Mouse (Mus musculus) midbrain, embryonic 11.5 days (tissue): ENCODE results near the gene Nkain2. TPM values are rescaled to one million over a fixed set of nuclear protein-coding genes. Genes with fewer than 3 reads are reported as not detected.
A peak's percentile ranks its signal among the peaks of the same experiment; 100 is the strongest.
"Not testable (repeated sequence)": the region's sequence is repeated elsewhere in the genome, so short reads cannot be mapped to it uniquely, and the experiment has no call there.

Source experiments
- ATAC-seq: fragments of 200-750 bp; cut with Nextera tagmentation; 2 replicates; pipeline ENCODE4 v1.8.0; 2017; ENCODE audit warnings: moderate TSS enrichment, moderate library complexity; ENCODE audit not compliant: low FRiP score
- DNase-seq: peaks from one replicate; pipeline ENCODE4 v3.0.0; 2015; ENCODE audit warnings: low spot score; ENCODE audit errors: missing footprints
- H3K27ac ChIP-seq: fragments of 300-500 bp; sonication (generic); 2 replicates; pipeline ENCODE4 v1.5.1; 2014; ENCODE audit warnings: low read depth, low read length
- H3K27me3 ChIP-seq: fragments of 300-500 bp; sonication (generic); 2 replicates; pipeline ENCODE4 v1.6.1; 2014; ENCODE audit warnings: mild to moderate bottlenecking, low read length, moderate library complexity, mixed read lengths; ENCODE audit not compliant: control insufficient read depth, insufficient read depth
- H3K36me3 ChIP-seq: fragments of 300-500 bp; sonication (generic); 2 replicates; pipeline ENCODE4 v1.6.1; 2014; ENCODE audit warnings: mild to moderate bottlenecking, low read length, moderate library complexity, mixed read lengths; ENCODE audit not compliant: control insufficient read depth, insufficient read depth
- H3K4me1 ChIP-seq: fragments of 300-500 bp; sonication (generic); 2 replicates; pipeline ENCODE4 v1.6.1; 2014; ENCODE audit warnings: low read length; ENCODE audit not compliant: control insufficient read depth, insufficient read depth
- H3K4me2 ChIP-seq: fragments of 300-500 bp; sonication (generic); 2 replicates; pipeline ENCODE4 v1.6.1; 2014; ENCODE audit warnings: mild to moderate bottlenecking, moderate library complexity
- H3K4me3 ChIP-seq: fragments of 300-500 bp; sonication (generic); 2 replicates; pipeline ENCODE4 v1.5.1; 2014; ENCODE audit warnings: low read depth, low read length
- H3K9ac ChIP-seq: fragments of 300-500 bp; sonication (generic); 2 replicates; pipeline ENCODE4 v1.6.1; 2014; ENCODE audit warnings: low read length
- H3K9me3 ChIP-seq: fragments of 300-500 bp; sonication (generic); 2 replicates; pipeline ENCODE4 v1.6.1; 2016; ENCODE audit warnings: low read length; ENCODE audit not compliant: control insufficient read depth
- WGBS: fragments of 180-500 bp; shearing (Covaris S2); extraction: QIAGEN DNeasy Blood & Tissue Kit; methylation state at CpG from one replicate; pipeline ENCODE4 v1.1.7; 2014; 5-methylcytosine and 5-hydroxymethylcytosine counted together
- polyA plus RNA-seq: library from polyadenylated mRNA; unstranded; fragments of >200 nt; fragmentation: Nextera tagmentation; extraction: Ambion mirVana; gene quantifications from 2 replicates; pipeline ENCODE4 v1.2.1, GENCODE M21; 2014

Nkain2 gene
- polyA plus RNA-seq, 1 experiment from 2014 or later, result 1.2 TPM

DNA sequence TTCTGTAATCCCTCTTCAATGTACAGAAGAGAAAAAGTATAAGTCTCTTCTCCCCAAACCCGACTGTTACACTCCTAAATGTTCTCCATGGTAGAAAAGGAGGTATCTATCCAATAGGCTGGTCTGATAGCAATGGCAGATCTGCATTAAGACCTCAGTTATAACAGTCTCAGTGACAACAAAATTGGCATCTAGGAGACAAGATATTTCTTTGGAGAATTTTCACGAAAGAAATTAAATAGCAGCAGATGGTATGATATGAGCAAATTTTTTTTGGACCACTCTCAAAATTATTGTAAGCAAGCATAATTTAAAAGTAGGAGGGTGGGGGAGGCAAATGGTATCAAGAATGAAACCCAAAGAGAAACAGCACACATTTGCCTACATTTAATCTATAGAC lies 94.0 kb downstream of the Nkain2 start:
- no peaks in the 10 kb centered on the region for H3K36me3 ChIP-seq
- ATAC-seq, result no peak
- WGBS, result 80% methylated on average over 2 of the region's 2 CpGs
- no peak overlapping the region for H3K4me2 ChIP-seq
- no peak overlapping the region for H3K9ac ChIP-seq
- H3K9me3 ChIP-seq, result no peaks in the 10 kb centered on the region
- no peak overlapping the region for H3K27ac ChIP-seq
- no peaks in the 10 kb centered on the region for H3K4me1 ChIP-seq
- DNase-seq, result no peak
- H3K4me3 ChIP-seq, result no peak overlapping the region
- H3K27me3 ChIP-seq, result no peaks in the 10 kb centered on the region

DNA sequence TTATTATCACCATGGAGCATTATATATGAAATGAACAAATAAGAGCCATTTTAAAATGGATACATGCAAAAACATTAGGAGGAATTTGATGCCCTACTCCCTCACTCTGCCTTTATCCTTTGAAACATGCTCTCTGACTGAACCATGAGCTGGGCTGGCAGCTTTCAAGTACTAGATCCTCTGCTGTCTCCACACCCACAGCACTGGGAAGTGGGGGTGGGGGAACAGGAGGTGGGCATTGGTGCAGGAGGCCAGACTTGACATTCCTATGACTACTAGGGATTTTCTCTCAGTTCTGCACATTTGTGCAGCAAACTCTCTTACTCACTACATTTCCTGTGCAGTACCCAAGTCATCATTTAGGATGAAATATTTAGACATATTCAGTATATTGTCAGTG lies 99.7 kb downstream of the Nkain2 start:
- Histone ChIP-seq H3K9ac (no peak overlapping the region), H3K4me1 (no peaks in the 10 kb centered on the region), H3K9me3 (no peaks in the 10 kb centered on the region), H3K4me2 (no peak overlapping the region), H3K36me3 (no peaks in the 10 kb centered on the region), H3K4me3 (no peak overlapping the region), H3K27ac (no peak overlapping the region), H3K27me3 (no peaks in the 10 kb centered on the region)
- ATAC-seq, result no peak
- DNase-seq, result no peak

DNA sequence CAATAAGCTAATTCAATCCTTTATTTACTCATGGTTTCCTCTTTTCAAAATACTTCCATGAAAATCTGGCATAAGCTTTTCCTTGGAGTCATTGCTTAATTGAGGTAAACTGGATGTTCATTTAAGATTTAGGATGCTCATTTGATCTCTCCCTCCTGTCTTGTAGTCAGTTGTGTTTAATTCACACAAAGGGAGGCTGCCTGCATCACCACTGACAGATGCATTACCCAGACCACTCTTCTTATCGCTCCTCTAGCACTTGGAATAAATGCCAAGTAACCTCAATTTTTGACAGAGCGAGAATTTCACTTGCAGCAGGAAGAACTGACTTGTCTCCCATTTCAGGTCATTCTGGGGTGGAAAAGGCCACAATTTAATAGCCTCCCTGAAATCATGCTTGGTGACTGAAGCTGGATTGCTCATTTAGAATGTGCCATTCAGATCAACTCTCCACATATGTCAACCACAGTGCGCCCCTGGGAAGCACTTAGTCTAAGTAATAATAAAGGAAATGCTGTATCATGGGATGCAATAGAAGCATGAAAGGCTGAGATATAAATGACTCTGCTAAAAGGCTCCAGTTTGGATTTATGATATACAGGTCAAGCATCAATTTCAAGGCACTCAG lies 107.4 kb downstream of the Nkain2 start:
- 90% methylated on average over 3 of the region's 3 CpGs for WGBS
- H3K9me3 ChIP-seq, result no peaks in the 10 kb centered on the region
- DNase-seq (no peak), ATAC-seq (no peak)
- H3K36me3 ChIP-seq, result no peaks in the 10 kb centered on the region
- no peak overlapping the region for H3K9ac ChIP-seq
- H3K4me3 ChIP-seq, result no peak overlapping the region
- H3K27me3 ChIP-seq, result no peaks in the 10 kb centered on the region
- no peak overlapping the region for H3K4me2 ChIP-seq
- no peak overlapping the region for H3K27ac ChIP-seq
- H3K4me1 ChIP-seq, result no peaks in the 10 kb centered on the region

DNA sequence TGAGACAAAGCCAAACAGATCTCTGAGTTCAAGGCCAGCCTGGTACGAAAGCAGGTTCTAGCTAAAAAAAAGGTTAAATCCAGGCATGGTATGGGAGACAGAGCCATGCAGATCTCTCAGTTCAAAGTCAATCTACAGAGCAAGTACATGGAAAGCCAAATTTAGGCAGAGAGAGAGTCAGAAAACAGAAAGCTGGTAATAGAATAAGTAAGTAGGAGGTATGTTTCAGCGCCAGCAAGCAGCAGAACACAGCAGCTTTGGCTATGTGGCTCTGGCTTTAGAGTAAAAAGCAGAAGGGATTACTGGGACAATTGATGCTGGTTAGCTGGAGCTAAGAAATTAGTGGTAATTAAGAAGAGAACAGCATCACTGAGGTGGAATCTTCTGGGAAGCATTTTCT lies 151.3 kb downstream of the Nkain2 start:
- Histone ChIP-seq H3K4me2 (no peak overlapping the region), H3K4me1 (no peaks in the 10 kb centered on the region), H3K4me3 (no peak overlapping the region), H3K9ac (no peak overlapping the region), H3K36me3 (no peaks in the 10 kb centered on the region), H3K27ac (no peak overlapping the region), H3K9me3 (no peaks in the 10 kb centered on the region), H3K27me3 (no peaks in the 10 kb centered on the region)
- ATAC-seq, result no peak
- no peak for DNase-seq
- 74% methylated on average over 2 of the region's 2 CpGs for WGBS

DNA sequence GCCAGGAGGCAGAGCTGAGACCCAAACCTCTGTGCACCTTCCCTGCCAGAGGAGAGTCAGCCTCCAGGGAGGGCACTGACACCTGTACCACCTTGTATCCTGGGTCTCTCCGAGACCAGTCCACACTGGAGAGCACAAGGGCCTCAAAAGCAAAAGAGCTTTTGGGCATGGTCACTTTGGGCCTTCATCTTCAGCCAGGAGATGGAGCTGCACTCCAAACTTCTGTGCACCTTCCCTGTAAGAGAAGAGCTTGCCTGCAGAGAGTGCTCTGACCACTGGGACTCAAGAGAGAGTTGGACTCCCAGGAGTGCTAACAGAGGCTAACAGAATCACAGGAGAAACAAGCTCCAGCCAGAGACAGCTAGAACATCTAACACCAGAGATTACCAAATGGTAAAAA lies 183.7 kb downstream of the Nkain2 start:
- H3K4me1 ChIP-seq, H3K36me3 ChIP-seq, H3K9ac ChIP-seq, H3K9me3 ChIP-seq, H3K4me3 ChIP-seq, H3K27ac ChIP-seq, DNase-seq, H3K27me3 ChIP-seq, ATAC-seq, H3K4me2 ChIP-seq: not testable (repeated sequence)
- WGBS, result 69% methylated on average over 1 of the region's 1 CpGs

DNA sequence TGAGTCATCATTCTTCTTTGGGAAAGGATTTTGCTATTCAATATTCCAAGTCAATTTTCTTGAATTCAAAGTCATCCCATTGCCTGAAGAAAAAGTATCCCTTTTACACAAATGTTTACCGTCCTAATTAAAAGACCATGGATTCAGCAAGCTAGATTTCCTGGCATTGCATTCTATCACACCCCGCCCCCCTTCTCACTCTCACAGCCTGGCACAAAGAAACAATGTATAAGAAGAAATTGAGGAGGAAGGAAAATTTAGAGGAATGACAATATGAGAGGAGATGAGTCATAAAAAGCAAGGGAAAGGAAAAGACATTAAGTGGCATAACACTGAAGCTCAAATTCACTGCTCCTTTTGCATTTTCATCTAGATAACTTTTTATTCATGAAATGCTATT lies 193.6 kb downstream of the Nkain2 start:
- H3K9ac ChIP-seq, result no peak overlapping the region
- H3K4me3 ChIP-seq, result no peak overlapping the region
- H3K36me3 ChIP-seq, result no peaks in the 10 kb centered on the region
- WGBS, result 91% methylated on average over 2 of the region's 2 CpGs
- H3K4me1 ChIP-seq, result no peaks in the 10 kb centered on the region
- no peak overlapping the region for H3K4me2 ChIP-seq
- no peaks in the 10 kb centered on the region for H3K27me3 ChIP-seq
- H3K27ac ChIP-seq, result no peak overlapping the region
- no peaks in the 10 kb centered on the region for H3K9me3 ChIP-seq
- no peak for DNase-seq
- ATAC-seq, result no peak

DNA sequence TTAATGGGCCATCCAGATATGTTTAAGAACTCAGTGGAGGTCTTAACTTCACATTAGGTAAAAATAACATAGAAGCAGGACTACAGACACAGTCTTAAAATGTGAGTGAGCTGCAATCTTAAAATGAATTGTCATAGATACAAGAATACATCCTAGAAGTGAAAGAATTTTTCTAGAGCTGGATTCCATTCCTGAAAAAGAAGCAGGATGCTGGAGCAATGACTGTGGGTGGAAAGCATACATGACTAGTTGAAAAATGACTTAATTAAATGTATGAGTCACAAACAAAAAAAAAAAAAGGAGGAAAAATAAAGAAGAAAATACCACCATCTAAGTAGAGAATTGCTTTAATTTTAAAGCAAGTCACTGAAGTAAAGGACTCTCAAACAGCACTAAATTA lies 205.7 kb downstream of the Nkain2 start:
- ATAC-seq (no peak), DNase-seq (no peak)
- H3K4me3 ChIP-seq, result no peak overlapping the region

DNA sequence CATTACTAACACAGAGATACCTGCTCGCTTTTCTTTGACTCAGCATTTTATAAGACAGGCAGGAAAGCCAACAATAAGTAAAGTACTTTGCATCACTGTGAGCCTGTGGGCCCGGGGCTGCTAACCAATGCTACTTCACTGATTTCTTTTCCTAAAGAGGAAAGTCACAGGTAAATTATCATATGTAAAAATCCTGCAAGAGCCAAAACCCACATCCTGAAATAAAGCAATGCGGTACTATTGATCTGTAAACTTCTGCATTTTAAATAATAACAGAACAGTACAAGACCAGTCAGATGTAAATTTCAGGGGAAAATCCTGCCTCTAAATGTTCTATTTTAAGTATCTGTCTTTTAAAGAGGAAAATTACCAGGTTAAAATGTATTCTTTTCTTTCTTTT lies 250.0 kb downstream of the Nkain2 start:
- Histone ChIP-seq H3K4me2 (no peak overlapping the region), H3K9me3 (no peaks in the 10 kb centered on the region), H3K27me3 (no peaks in the 10 kb centered on the region), H3K4me1 (no peaks in the 10 kb centered on the region), H3K9ac (no peak overlapping the region), H3K4me3 (no peak overlapping the region), H3K27ac (no peak overlapping the region), H3K36me3 (no peaks in the 10 kb centered on the region)
- 72% methylated on average over 3 of the region's 3 CpGs for WGBS
- ATAC-seq (no peak), DNase-seq (no peak)

More for the DNA sequence above, 205.7 kb downstream of the Nkain2 start:
- Histone ChIP-seq H3K27me3 (no peaks in the 10 kb centered on the region), H3K4me1 (no peaks in the 10 kb centered on the region), H3K9ac (no peak overlapping the region), H3K36me3 (no peaks in the 10 kb centered on the region), H3K9me3 (no peaks in the 10 kb centered on the region), H3K27ac (no peak overlapping the region), H3K4me2 (no peak overlapping the region)

DNA sequence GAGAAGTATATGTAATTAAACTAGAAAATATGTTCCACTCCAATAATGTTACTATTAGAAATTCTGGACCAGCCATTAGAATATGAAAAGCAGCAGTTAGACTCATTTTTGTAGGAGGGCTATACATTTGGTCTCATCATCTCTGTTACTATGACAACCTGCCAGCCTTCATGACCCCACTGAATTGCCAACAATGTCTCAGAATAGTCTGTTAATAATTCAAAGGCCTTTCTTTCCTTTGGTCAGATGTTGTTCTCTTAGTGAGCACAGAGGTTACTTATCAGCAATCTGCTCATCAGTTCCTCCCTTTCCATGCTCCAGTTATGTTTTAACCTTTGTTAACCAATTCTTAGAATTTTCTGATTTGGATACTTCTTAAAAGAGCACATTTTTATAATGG lies 251.1 kb downstream of the Nkain2 start:
- H3K27ac ChIP-seq, result no peak overlapping the region
- H3K4me2 ChIP-seq, result no peak overlapping the region
- DNase-seq (no peak), ATAC-seq (peak; percentile 42; the same call in 1 of the 2 replicates)
- no peaks in the 10 kb centered on the region for H3K4me1 ChIP-seq
- H3K9me3 ChIP-seq, result no peaks in the 10 kb centered on the region
- no peaks in the 10 kb centered on the region for H3K27me3 ChIP-seq
- H3K9ac ChIP-seq, result no peak overlapping the region
- no peak overlapping the region for H3K4me3 ChIP-seq
- H3K36me3 ChIP-seq, result no peaks in the 10 kb centered on the region

DNA sequence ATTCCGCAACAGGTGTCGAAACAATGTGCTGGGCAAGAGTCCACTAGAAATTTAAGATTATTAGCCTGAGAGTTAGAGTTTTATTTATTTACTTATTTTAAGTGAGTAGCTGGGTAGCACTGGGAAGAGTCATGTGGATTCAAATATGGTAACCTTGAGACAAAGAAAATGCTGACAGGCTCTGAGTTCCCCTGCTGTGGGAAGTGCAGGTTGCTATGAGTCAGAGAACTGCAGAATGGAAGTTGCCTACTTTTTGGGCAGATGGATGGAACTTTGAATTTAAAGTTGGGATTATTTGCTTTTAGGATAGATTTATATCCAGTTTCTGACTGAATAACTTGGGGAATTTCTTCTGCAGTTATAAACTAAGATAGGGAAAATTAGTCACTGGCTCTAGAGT lies 259.2 kb downstream of the Nkain2 start:
- H3K27ac ChIP-seq, result no peak overlapping the region
- DNase-seq, result no peak
- no peak overlapping the region for H3K9ac ChIP-seq
- no peaks in the 10 kb centered on the region for H3K9me3 ChIP-seq
- 93% methylated on average over 2 of the region's 2 CpGs for WGBS
- H3K4me3 ChIP-seq, result no peak overlapping the region
- no peak for ATAC-seq
- H3K4me2 ChIP-seq, result no peak overlapping the region
- no peaks in the 10 kb centered on the region for H3K4me1 ChIP-seq
- no peaks in the 10 kb centered on the region for H3K36me3 ChIP-seq
- H3K27me3 ChIP-seq, result no peaks in the 10 kb centered on the region
